In genomic region chr4:128492055-128492454, GRCm38 (mm10) we compare ENCODE assay signal across 16 mouse cellular contexts.
DNase-seq lines count a peak whose midpoint lies in the region; ATAC-seq lines count a peak whose summit lies in the region.
"Had no signal": no experiment of that assay in that cellular context is flagged by ENCODE, and none has a peak within 500 bp of the region (broad histone marks: within the 10 kb centered on the region; RNA-seq: fewer than 3 reads in every experiment).

No protein-coding gene starts in this region.

- no peak for DNase-seq in frontal cortex, postnatal 25 days (ENCODE audit: low spot score in 2 of 2)
- DNase-seq in brain, adult 2 months (ENCODE audit: low read depth, low spot score), result peak; percentile 50
- peak; percentile 73 for DNase-seq in forebrain, embryonic 14.5 days (ENCODE audit: low spot score)
- DNase-seq in heart, postnatal 14 days, result no peak
- DNase-seq in cerebellum, postnatal 14 days, result no peak
- DNase-seq: adrenal gland, adult 8-10 months; cerebellum, postnatal 25 days; kidney, postnatal 14 days; lung, postnatal 14 days; right cerebral cortex, postnatal 4 days; thymus, adult 2 months had no signal

- H3K27me3 ChIP-seq in forebrain, embryonic 14.5 days (replicated peaks; ENCODE audit: control insufficient read depth, insufficient read depth, low read length), result no peaks in the 10 kb centered on the region
- no peaks in the 10 kb centered on the region for H3K27me3 ChIP-seq in hindbrain, embryonic 16.5 days (replicated peaks; ENCODE audit: control insufficient read depth, insufficient read depth, low read length)
- no peaks in the 10 kb centered on the region for H3K27me3 ChIP-seq in liver, embryonic 12.5 days (replicated peaks)
- H3K27me3 ChIP-seq: liver, embryonic 15.5 days had no signal

- 7% methylated on average over 8 of the region's 8 CpGs for WGBS in forebrain, embryonic 14.5 days
- WGBS in hindbrain, embryonic 16.5 days, result 34% methylated on average over 8 of the region's 8 CpGs
- WGBS in liver, embryonic 12.5 days (ENCODE audit: insufficient replicate concordance), result 63% methylated on average over 8 of the region's 8 CpGs

- 0 out of 2 replicates have a peak, but pooled peaks cover 5% of the 10 kb centered on the region for H3K36me3 ChIP-seq in forebrain, embryonic 14.5 days (ENCODE audit: control insufficient read depth, insufficient read depth, low read length)
- peaks cover 23% of the 10 kb centered on the region for H3K36me3 ChIP-seq in hindbrain, embryonic 16.5 days (ENCODE audit: control insufficient read depth, insufficient read depth, low read length)
- H3K36me3 ChIP-seq in liver, embryonic 12.5 days, result no peaks in the 10 kb centered on the region
- H3K36me3 ChIP-seq: heart, embryonic 15.5 days; liver, embryonic 15.5 days had no signal

- no peak overlapping the region for H3K4me3 ChIP-seq in forebrain, embryonic 14.5 days (ENCODE audit: low read depth, low read length)
- H3K4me3 ChIP-seq in hindbrain, embryonic 16.5 days (ENCODE audit: low read length), result no peak overlapping the region
- no peak overlapping the region for H3K4me3 ChIP-seq in liver, embryonic 12.5 days
- H3K4me3 ChIP-seq: heart, embryonic 15.5 days; liver, embryonic 15.5 days had no signal

- no peak overlapping the region for H3K9ac ChIP-seq in forebrain, embryonic 14.5 days (ENCODE audit: low read length)
- no peak overlapping the region for H3K9ac ChIP-seq in hindbrain, embryonic 16.5 days (ENCODE audit: low read depth, low read length)
- H3K9ac ChIP-seq in liver, embryonic 12.5 days, result no peak overlapping the region
- H3K9ac ChIP-seq: heart, embryonic 15.5 days; liver, embryonic 15.5 days had no signal

- H3K9me3 ChIP-seq in forebrain, embryonic 14.5 days (replicated peaks; ENCODE audit: control insufficient read depth, low read length), result no peaks in the 10 kb centered on the region
- H3K9me3 ChIP-seq in hindbrain, embryonic 16.5 days (ENCODE audit: control insufficient read depth, low read length), result no peaks in the 10 kb centered on the region
- no peaks in the 10 kb centered on the region for H3K9me3 ChIP-seq in liver, embryonic 12.5 days (replicated peaks)
- H3K9me3 ChIP-seq: heart, embryonic 15.5 days; liver, embryonic 15.5 days had no signal

- intact Hi-C loops in heart, postnatal 14 days (cut with DNase I), result no loop called here

- peak; percentile 72 for ATAC-seq in frontal cortex, adult (ENCODE audit: low TSS enrichment)
- ATAC-seq in forebrain, embryonic 14.5 days, result peak; percentile 91
- ATAC-seq in hindbrain, embryonic 16.5 days, result peak; percentile 61
- no peak for ATAC-seq in liver, embryonic 12.5 days

- no peak overlapping the region for H3K27ac ChIP-seq in forebrain, embryonic 14.5 days (ENCODE audit: low read depth, low read length)
- peak overlapping the region; percentile 44; the same call in 1 of the 2 replicates for H3K27ac ChIP-seq in hindbrain, embryonic 16.5 days (ENCODE audit: low read depth, low read length)
- H3K27ac ChIP-seq in liver, embryonic 12.5 days, result no peak overlapping the region
- H3K27ac ChIP-seq: heart, embryonic 15.5 days; liver, embryonic 15.5 days had no signal

- H3K4me1 ChIP-seq in forebrain, embryonic 14.5 days (ENCODE audit: control insufficient read depth, insufficient read depth, low read length), result 0 out of 2 replicates have a peak, but pooled peaks cover 3% of the 10 kb centered on the region
- H3K4me1 ChIP-seq in hindbrain, embryonic 16.5 days (ENCODE audit: control insufficient read depth, insufficient read depth, low read depth, low read length), result peaks cover 5% of the 10 kb centered on the region
- H3K4me1 ChIP-seq in liver, embryonic 12.5 days, result no peaks in the 10 kb centered on the region
- H3K4me1 ChIP-seq: heart, embryonic 15.5 days; liver, embryonic 15.5 days had no signal

- H3K4me2 ChIP-seq in forebrain, embryonic 14.5 days (ENCODE audit: low read length), result no peak overlapping the region
- no peak overlapping the region for H3K4me2 ChIP-seq in hindbrain, embryonic 16.5 days (ENCODE audit: low read length)
- no peak overlapping the region for H3K4me2 ChIP-seq in liver, embryonic 12.5 days
- H3K4me2 ChIP-seq: heart, embryonic 15.5 days; liver, embryonic 15.5 days had no signal

Comparison
In these comparisons a context has a peak if more than half of its experiments do, and no peak if none do; other contexts are left out.
1. DNase-seq: peak in brain, adult 2 months (single experiment) and forebrain, embryonic 14.5 days (single experiment); none in frontal cortex, postnatal 25 days (0 of 2), heart, postnatal 14 days (0 of 2) and cerebellum, postnatal 14 days (0 of 2).